Mouse (Mus musculus) left cerebral cortex, adult 18-20 months (tissue): ENCODE measurements around the gene Wipf2. TPM values are rescaled to one million over a fixed set of nuclear protein-coding genes. Genes with fewer than 3 reads are reported as not detected.
"Not testable (repeated sequence)": the region's sequence is repeated elsewhere in the genome, so short reads cannot be mapped to it uniquely, and the experiment has no call there.

Source experiments
- DNase-seq, 2 experiments: peaks; one replicate each; pipeline ENCODE4 v3.0.0; 2021 to 2022; ENCODE audit warnings: low spot score in 2 of 2, mixed read lengths in 1 of 2
- long read RNA-seq, 2 experiments: library from polyadenylated mRNA; stranded (forward); transcript quantifications; one replicate each; pipeline ENCODE4 v2.0.0; 2021
- total RNA-seq, 2 experiments: library from RNA; stranded (reverse); gene quantifications; 2 replicates each; pipeline ENCODE4 v1.2.3; 2021

Wipf2 gene
- 10 to 100 TPM; 73.3 to 75.5 TPM for total RNA-seq
- long read RNA-seq, experiment 1, full-length matches to known transcripts = 8 of 48 reads
- long read RNA-seq, experiment 1, partial matches to known transcripts = 38 of 48 reads
- long read RNA-seq, experiment 1, other reads (novel, unspliced or antisense) = 2 of 48 reads
- long read RNA-seq, experiment 2, full-length matches to known transcripts = 4 of 32 reads
- long read RNA-seq, experiment 2, partial matches to known transcripts = 7 of 32 reads
- long read RNA-seq, experiment 2, other reads (novel, unspliced or antisense) = 21 of 32 reads

DNA sequence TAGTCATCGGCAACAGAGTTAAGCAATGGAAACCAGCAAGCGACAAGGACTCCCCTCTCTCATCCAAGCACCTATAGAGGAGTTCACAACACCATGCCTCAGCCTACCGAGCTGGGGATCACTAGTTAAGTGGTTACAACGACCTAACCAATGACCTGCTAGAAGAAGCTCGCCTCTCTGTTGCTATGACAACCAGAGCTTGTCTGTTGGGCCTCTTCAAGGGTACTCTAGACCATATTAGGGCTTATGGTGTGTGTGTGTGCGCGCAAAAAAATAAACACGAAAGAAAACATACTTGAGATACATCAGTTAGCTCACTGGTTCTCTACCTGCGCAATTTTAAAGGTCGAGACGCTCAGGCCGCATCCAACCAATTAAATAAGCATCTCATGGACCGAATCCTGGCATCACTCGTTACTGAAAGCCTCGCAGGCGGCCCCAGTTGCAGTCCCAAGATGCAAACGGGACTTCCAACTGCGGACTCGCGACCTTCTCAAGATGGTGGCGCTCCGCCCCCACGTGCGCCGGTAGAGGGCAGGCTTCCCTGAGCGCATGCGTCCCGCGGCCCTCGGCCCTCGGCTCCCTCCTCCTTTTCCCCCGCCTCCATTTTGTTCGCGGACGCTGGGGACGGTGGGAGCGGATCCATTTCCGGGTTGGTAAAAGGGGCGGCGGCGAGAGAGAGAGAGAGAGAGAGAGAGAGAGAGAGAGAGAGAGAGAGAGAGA lies at the start of gene Wipf2:
Gene Wipf2, plus strand, starts transcription at position 611 of the 723 bp plus-strand sequence.
- peak; percentile 96 to 97 for DNase-seq

DNA sequence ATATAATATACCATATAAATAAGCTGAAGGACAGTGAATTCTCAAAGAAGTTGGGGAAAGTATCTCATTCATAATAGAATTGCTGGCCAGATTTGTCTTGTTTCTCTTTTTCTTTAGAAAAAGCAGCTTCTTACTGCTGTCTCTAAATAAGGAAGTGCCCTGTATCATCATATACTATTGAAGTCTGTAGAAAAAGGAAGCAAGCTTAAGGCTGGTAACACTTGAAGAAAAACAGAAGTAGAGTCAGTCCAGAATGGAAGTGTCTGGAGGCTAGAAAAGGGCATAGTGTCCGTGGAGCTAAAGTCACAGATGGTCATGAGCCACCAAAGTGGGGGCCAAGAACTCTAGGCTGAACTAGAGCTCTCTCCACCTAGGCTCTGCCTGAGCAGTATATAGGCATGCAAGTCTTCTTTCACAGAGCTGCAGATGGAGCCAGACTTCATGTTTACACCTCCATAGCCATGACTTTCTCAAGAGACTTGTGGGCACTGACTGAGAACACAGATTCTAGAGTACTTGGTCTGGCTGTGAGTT lies 46.7 kb upstream of the Wipf2 start:
- no peak for DNase-seq

DNA sequence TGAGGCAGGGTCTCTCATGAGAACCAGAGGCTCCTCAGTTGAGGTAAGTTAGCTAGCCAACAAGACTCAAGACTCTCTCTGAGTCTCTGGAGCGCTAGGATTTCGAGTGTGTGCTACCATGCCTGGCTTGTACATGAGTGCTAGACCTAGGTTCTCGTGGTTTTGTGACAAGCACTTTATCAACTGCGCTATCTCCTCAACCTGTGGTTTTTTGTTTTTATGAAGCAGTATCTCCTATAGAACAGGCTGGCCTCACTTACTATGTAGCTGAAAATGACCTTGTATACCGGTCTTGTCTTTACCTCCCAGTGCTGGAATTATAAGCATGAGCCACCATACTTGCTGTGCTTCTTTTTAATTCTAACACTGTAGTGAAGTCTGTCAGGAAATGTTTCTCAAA lies 42.5 kb upstream of the Wipf2 start:
- no peak for DNase-seq

DNA sequence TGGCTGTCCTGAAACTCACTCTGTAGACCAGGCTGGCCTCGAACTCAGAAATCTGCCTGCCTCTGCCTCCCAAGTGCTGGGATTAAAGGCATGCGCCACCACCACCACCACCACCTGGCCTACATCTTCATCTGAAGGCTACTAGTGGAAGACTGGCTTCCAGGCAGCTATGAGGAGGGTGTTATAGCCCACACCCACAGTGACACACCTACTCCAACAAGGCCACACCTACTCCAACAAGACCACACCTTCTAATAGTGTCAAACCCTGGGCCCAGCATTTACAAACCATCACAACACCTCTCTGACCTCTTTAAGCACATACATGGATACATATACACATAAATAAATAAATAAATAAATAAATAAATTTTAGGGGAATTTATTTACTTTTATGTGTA lies 37.4 kb upstream of the Wipf2 start:
- DNase-seq = not testable (repeated sequence)

DNA sequence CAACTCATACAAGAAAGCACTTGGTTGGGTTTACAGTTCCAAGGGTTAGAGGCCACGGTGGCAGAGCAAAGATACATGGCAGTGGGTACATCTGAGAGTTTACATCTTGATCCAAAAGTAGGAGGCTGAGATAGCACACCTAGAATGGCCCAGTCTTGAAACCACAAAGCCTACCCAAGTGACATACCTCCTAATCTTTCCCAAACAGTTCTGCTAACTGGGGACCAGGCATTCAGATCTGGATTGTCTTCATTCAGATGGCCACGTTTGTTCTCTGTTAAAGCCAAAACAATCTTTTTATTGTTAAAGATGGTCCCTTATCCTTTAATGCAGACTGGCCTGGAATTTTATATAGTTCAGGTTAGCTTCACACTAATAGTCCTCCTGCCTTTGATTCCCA lies 35.6 kb upstream of the Wipf2 start:
- no peak for DNase-seq

DNA sequence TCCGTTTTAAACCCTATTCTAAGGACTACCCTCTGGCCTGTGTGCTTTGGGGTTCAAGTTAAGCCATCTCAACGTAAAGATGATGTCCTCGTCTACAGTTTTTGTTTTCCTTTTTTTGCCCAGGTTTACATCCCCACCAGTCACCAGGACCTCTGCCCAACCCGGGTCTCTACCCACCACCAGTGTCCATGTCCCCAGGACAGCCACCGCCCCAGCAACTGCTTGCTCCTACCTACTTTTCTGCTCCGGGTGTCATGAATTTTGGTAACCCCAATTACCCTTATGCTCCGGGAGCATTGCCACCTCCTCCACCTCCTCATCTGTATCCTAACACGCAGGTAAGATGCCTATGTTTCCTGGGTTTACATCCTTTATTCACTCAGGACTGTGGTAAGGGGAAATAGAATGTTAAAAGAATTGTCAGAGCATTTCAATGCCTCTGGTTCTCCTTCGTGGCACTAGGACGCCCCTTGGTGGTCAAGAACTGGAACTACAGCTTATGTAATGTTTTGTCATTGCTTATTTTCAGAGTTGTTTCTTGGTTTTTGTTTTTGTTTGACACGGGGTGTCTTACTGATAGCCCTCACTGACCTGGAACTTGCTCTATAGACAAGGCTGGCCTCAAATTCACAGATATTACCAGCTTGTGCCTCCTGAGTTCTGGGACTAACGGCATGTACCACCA lies 34.2 kb upstream of the Wipf2 start:
- no peak for DNase-seq

DNA sequence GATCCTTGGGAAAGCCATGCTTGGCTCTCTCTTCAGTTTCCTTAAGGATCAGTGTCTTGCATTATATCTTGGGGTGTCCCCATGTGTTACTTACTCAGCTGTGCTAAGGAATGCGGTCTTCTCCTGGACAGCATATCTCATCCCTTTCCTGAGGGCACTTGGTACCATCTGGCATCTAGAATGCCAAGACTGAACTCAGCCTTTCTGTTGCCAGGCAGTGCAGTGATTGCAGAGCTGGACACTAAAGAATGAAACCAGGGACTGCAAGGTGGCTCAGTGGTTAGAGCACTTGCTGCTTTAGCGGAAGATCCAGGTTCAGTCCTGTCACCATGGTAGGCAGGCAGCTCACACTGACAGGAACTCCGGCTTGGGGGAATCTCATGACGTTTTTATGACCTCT lies 33.6 kb upstream of the Wipf2 start:
- DNase-seq = no peak

DNA sequence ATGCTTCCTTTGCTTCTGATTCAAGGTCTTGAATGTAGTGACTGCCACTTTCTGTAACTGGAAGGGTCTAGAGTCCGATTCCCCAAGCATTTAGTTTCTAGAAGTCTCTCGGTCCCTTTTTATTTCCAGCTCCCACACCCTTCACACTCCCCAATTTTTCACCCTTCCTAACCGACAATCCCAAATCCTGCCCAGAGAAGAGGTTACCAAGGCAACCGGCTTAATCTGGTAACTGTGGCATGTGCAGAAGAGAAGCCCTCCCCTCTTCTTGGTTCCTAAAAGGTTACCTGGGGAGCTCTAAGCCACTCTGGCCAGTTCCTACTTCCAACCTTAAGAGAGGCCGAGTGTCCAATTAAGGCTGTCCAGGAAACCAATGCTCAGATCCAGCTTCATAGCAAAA lies 28.1 kb upstream of the Wipf2 start:
- no peak for DNase-seq

DNA sequence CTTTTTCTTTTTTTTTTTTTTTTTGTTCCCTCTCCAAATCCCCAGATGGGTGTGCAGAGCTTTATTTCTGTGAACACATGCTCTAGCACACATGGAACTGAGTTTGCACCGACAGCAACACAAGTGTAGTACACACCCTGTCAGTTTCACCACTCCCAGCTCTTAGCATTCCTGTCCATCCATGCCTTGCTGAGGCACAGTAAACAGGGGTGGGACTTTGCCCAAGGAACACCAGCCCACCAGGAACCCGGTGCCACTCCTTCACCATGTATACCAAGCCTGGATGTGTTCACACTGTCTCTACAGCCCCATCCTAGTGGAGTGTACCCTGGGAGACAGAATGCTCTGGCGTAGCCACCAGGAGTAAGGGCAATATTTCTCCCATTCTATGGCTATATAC lies 27.7 kb upstream of the Wipf2 start:
- no peak for DNase-seq

DNA sequence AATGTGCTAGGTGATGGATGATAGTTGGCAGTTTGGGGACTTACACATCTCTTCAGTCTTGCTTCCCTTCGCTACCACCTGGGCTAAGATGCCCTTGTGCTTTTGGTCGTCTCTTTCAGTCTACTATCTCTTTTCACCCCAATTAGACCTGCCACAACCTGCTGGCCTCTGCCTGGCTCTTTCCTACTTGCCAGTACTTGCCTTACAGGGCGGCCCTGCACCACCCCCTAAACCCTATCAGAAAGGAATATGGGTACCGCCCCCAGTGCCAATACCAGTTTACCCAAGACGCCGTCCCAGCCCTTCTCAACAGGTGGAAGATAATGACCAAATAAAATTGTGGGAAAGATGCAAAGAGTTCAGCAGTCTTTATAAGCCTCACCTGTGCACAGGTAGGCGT lies 27.3 kb upstream of the Wipf2 start:
- DNase-seq = no peak

DNA sequence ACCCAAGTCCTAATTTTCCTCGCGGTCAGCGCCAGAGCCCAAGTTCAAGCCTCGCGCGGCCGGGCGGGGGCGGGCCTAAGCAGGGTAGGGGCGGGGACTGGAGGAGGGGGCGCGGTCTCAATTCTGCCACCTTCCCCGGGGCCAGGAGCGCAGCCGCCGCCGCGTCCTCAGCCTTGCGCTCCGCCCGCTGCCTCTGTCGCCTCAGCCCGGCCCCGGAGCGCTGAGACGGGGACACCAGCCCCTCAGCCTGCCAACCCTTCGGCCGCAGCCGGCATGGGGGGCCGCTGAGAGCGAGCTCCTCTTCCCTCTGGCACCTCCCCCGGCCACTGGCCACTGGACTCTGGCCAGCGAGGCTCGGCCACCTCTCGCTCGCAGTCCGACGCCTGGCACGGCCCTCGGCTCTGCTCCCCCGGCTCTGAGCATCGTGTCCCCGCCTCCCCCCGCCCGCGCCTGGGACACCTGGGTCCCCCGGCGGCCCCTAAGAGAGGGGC lies 26.7 kb upstream of the Wipf2 start, which contains the start of gene Rapgefl1:
Gene Rapgefl1, plus strand, starts transcription at position 135 of the 491 bp plus-strand sequence.
- peak; percentile 80 for DNase-seq

DNA sequence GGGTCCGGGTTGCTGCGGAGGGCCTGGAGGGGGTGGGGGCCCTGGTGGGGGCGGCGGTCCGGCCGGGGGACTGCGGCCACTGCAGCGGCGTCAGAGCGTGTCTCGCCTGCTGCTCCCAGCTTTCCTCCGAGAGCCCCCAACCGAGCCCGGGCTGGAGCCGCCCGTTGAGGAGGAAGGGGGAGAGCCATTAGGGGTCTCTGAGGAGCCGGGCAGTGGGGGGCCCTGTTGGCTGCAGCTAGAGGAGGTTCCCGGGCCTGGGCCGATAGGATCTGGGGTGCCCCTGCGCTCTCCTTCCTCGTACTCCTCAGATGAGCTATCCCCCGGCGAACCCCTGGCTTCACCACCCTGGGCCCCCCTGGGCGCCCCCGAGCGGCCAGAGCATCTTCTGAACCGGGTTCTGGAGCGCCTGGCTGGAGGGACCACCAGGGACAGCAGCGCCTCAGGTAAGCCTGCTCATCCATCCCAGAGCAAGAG lies 26.2 kb upstream of the Wipf2 start:
- DNase-seq = no peak

DNA sequence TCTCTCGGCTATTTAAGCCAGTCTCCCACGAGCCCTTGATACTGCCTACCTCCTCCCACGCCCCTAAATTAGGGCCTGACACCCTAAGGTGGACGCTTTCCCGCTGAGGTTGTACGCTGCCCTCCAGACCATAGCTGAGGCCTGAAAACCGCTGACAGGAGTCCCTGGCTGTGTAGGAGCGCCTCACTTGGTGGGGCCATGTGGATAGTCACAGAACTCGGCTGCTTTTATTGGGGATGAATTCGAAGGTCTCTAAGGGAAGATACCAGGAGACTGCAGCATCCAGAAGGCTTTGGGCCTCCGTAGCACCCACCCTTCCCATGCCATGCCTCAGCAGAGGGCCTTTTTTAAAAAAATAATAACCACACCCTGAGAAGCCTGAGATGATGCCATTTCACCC lies 25.5 kb upstream of the Wipf2 start:
- no peak for DNase-seq

DNA sequence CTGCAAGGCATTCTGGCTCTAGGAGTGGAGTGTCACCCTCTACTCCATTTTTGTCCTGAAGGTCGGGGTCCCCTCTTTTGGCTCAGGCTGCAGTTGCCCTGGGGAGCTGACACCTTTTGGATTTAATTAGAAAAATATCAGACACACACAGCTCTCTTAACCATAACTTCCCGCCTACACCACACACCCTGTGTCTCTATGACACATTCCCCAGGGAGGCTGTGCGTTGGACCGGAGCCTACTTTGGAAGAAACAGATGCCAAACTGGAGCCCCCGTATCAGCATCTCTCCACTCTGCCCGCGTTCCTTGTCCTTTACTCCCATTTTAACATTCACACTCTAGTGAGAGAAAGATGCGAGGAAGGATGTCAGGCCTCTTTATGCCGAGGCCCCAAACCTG lies 24.9 kb upstream of the Wipf2 start:
- DNase-seq = peak; percentile 75

DNA sequence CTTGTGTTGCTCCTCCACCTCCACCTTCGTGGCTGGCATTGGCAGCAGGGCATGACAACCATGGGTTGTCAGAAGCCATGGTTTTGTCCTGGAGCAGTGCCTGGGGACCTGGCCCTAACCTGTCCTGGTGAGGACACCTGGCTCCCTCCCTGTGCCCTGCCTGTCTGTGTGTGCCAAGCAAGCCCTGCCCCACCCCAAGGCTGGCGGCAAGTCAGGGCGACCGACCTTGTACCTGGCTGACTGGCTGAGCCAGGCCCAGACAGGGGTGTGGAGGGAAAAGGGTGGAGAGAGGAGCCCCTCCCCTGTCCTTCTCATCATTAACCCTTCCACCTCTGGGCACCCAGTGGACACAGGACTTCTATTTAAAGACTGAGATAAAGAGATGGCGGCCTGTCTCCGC lies 24.0 kb upstream of the Wipf2 start:
- DNase-seq = no peak

DNA sequence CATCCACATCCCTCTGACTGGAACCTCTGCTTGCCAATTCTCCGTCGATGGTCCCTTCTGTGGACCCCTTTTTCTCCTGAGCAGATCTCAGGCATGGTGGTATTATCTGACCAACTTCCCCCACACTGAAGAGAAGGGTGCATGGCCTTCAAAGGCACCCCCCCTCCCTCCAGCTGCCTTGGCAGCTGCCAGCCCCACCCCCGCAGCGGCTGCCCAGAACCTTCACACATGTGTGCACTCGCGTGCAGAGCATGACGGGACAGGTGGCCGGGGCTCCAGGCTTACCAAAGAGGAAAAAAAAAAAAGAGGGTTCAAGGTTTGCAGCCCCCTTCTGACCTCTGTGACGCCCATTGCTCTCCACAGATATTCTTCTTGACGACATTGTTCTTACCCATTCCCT lies 23.5 kb upstream of the Wipf2 start:
- no peak for DNase-seq

DNA sequence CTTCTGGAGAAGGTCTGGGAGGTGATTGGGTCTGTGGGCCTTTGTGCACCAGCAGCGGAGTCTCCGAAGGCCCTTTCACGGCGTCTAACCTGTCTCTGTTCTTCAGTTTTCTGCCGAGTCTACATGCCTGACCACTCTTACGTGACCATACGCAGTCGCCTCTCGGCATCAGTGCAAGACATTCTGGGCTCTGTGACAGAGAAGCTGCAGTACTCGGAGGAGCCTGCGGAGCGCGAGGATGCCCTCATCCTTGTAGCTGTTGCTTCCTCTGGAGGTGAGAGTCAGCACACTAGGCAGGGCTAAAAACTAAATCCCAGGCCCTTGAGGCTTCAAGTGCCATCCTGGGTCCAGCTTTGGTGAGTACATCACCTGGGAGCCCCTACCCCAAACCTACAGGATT lies 17.4 kb upstream of the Wipf2 start:
- DNase-seq = no peak

DNA sequence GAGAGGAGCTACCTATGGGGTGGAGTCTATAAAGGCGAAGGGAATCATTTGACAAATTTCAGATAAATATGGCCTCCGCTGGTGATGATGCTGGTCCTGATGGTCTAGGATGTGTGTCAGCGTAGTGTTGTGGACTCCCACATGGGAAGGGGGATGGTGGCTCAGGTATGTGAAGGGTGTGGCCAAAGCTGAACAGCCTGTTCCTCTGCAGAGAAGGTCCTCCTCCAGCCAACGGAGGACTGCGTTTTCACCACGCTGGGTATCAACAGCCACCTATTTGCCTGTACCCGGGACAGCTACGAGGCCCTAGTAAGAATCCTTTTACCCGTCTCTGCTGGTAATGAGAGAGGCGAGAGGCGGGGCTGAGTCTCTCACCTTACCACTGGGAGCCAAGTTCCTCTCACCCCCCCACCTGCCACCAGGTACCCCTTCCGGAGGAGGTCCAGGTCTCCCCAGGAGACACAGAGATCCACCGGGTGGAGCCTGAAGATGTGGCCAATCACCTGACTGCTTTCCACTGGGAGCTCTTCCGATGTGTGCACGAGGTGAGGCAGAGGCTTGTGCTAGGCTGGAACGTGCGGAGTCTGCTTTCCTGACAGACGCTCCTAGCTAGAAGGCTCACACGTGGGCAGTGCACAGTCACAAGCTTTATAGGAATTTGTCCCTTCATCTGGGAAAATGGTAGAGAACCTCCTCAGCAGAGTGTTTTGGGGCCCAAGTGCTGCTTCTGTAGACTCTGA lies 16.4 kb upstream of the Wipf2 start:
- no peak for DNase-seq

DNA sequence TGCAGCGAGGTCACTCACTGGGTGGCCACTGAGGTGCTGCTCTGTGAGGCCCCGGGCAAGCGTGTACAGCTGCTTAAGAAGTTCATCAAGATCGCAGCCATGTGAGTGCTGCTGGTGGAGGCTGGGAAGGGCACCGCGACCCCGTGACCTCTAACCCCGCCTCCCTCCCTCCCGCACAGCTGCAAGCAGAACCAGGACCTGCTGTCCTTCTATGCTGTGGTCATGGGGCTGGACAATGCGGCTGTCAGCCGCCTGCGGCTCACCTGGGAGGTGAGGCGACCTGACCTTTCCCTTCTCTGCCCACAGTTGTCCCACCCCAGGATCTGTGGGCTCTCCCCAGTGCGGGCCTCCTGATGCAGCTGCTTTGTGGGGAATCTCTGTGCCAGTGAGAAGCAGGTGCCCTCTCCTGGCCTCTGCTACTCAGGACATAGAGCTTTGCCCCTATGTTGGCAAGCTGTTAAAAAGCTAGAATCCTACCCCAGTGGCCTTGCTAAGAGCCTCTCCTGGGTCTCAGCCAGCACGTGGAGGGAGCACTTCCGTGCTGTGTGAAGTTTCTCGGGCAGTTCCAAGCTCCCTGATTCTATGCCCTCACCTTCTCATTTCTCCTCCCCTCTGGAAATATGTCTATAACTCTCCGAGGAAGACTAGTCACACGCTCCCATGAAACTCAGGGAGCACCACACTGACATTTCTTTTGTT lies 14.1 kb upstream of the Wipf2 start:
- no peak for DNase-seq
